Mouse (Mus musculus) A20 (cell line): ENCODE results near the gene Abcb1a.
"Not testable (repeated sequence)": the region's sequence is repeated elsewhere in the genome, so short reads cannot be mapped to it uniquely, and the experiment has no call there.

Experiments used
- DNase-seq: peaks from one replicate; pipeline ENCODE4 v3.0.0-alpha.2; 2011; ENCODE audit warnings: low read depth, low spot score

The Abcb1a gene

DNA sequence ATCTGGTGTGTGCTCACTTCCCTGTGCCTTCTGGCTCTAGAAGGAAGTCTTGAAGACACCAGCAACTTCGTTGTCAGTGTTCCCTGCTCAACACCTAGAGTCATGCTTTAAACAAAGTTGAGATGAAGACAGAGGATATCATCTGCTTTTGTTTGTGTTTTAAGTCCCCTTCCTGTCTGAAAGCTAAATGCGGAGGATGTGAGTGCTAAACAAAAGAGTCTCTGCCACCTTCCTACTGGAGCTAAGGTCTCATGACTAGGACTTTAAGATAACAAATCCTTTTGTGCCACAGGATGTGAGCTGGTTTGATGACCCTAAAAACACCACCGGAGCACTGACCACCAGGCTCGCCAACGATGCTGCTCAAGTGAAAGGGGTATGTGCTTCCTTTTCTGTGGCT lies 63.0 kb downstream of the Abcb1a start:
- DNase-seq = no peak

DNA sequence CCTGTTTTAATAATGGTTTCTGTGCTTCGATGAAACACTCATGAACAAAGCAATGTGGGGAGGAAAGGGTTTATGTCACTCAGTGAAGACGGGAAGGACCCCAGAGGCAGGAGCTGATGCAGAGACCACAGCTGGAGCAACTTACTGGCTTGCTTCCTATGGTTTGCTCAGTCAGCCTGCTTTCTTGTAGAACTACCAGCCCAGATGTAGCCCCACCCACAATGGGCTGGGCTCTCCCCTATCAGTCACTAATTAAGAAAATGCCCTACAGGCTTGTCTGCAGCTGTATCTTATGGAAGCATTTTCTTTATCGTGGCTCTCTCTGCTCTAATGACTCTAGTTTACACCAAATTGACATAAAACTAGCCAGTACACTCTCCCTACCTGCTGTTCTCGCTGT lies 67.9 kb downstream of the Abcb1a start:
- peak; percentile 12 for DNase-seq

DNA sequence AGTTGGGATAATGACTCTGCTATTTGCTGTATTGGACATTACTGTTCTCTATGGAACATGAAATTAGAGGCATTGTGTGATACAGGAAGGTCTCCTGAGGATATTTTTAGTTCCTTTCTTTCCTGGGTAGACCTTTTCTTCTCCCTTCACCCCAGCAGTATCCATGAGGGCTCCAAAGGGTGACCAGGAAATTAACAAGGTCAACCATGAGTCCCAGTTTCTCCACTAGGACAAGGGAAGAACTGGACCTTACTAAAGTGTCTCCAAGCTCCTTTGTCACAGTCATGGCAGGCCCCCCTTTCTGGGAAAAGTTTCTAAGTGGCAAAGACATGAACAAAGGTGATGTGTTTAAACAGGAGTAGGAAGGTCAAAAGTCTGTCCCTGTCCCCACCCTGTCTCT lies 72.8 kb downstream of the Abcb1a start:
- no peak for DNase-seq

GRCm38 (mm10) chr5:8733307-8733706 lies 73.4 kb downstream of the Abcb1a start:
- DNase-seq = not testable (repeated sequence)

DNA sequence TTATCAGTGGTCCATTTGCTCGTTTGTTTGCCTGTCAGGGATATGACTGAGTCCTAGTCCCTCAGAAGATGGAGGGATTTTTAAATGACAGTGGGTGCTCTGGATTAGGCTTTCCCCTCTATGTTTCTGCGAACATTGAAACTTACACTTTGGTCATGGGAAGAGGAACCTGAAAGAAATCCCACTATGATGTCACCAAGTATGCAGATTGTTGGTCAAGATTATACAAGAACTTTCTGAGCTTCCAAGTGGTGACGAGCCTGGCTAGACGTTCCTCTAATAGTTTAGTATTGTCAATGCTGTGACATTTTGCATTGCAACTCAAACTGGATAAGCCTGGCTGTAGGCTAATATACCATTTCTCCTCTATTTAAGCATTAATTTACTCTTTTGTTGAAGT lies 76.5 kb downstream of the Abcb1a start:
- no peak for DNase-seq

GRCm38 (mm10) chr5:8737062-8737461 lies 77.2 kb downstream of the Abcb1a start:
- no peak for DNase-seq

GRCm38 (mm10) chr5:8747244-8747643 lies 87.4 kb downstream of the Abcb1a start:
- DNase-seq = not testable (repeated sequence)

DNA sequence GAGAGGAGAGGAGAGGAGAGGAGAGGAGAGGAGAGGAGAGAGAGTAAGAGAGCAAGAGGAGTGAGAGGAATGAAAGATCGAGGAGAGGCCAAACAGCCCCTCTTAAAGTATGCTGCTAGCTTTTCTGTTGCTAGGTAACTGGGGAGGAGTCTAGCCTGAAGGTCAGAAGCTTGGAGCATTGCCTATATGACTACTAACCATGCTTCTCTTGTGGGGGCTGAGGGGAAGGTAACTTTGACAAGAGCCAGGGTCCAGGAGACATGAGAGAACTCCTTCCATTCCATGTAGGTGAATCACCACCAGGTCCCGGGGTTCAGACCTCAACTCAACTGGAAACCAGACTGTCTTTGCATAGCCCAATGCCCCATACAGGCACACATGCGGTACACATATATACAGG lies 113.0 kb downstream of the Abcb1a start:
- DNase-seq = no peak

DNA sequence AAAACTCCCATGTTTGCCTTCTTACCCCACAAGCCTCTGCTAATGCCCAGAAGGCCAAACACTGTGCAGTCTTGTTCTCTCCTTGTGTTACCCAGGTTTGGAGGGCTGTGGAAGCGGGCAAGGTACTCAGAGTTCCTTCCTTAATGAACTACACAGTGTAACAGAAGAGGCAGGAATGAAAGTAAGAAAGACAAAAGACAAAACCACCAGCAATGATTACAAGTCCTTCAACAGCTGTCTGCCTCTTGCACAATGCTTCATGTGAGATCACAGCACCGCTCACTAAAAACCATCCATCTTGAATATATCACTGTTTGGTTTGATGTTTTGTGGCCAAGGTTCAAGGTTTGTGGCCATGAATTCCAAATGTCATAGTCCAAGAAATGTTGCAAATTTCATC lies 118.4 kb downstream of the Abcb1a start:
- DNase-seq = no peak

GRCm38 (mm10) chr5:8778751-8779150 lies 118.9 kb downstream of the Abcb1a start:
- DNase-seq = no peak

- no peak for DNase-seq
These were observed 132.4 kb downstream of the Abcb1a start for GRCm38 (mm10) chr5:8792281-8792680.
